ENCODE assay signal across 8 mouse cellular contexts in genomic region chr10:56378648-56379254, GRCm38 (mm10). TPM values are rescaled to one million over a fixed set of nuclear protein-coding genes. Genes with fewer than 3 reads are reported as not detected.
DNase-seq lines count a peak whose midpoint lies in the region; ATAC-seq and TF ChIP-seq lines count a peak whose summit lies in the region.

No protein-coding gene starts in this region.

- H3K9me3 ChIP-seq in erythroblast, embryonic 14.5 days (ENCODE audit: control insufficient read depth, low read length): no peaks in the 10 kb centered on the region

- peak; percentile 51 for TF ChIP-seq POLR2A in embryonic fibroblast, embryonic 13.5 days (IDR thresholded peaks at IDR 0.05; ENCODE audit: low read depth, low read length)

- H3K27me3 ChIP-seq in erythroblast, embryonic 14.5 days (ENCODE audit: control insufficient read depth): peaks cover 35% of the 10 kb centered on the region

- H3K36me3 ChIP-seq in erythroblast, embryonic 14.5 days (ENCODE audit: control insufficient read depth): no peaks in the 10 kb centered on the region

- H3K4me3 ChIP-seq in erythroblast, embryonic 14.5 days (replicated peaks): peak overlapping the region; percentile 52
- peak overlapping the region; percentile 98 for H3K4me3 ChIP-seq in embryonic fibroblast, embryonic 13.5 days (ENCODE audit: insufficient read depth, low read length)

- no peak for TF ChIP-seq CTCF in embryonic fibroblast, embryonic 13.5 days (IDR thresholded peaks at IDR 0.05; ENCODE audit: borderline replicate concordance, insufficient read depth, low read length)

- peak; percentile 91 for DNase-seq in R1 (ENCODE audit: low read depth, low spot score)
- peak; percentile 48 to 62 for DNase-seq in heart, postnatal 10 days
- DNase-seq in kidney, postnatal 25 days: peak; percentile 52 to 56
- DNase-seq in lung, postnatal 36 days: peak; percentile 73
- peak; percentile 25 for DNase-seq in skeletal muscle tissue, adult 2 months (ENCODE audit: low read depth, low spot score)

- peaks cover 8% of the 10 kb centered on the region for H3K4me1 ChIP-seq in erythroblast, embryonic 14.5 days (ENCODE audit: control insufficient read depth)
- H3K4me1 ChIP-seq in embryonic fibroblast, embryonic 13.5 days (ENCODE audit: control insufficient read depth, insufficient read depth, low read length): peaks cover 2% of the 10 kb centered on the region

- intact Hi-C loops in heart, postnatal 10 days (cut with DNase I): loop anchor here (1.0 to 5.0 kb wide), 5 partner anchors 89 to 539 kb away; no protein-coding TSS in a partner anchor

- ATAC-seq in erythroblast, adult 5-6 weeks (replicated peaks; ENCODE audit: low FRiP score, poor library complexity, severe bottlenecking): no peak

- H3K27ac ChIP-seq in embryonic fibroblast, embryonic 13.5 days (ENCODE audit: insufficient read depth, low read length): peak overlapping the region; percentile 92

RNA-seq across cellular contexts. Expression of gene Gja1, which starts 1.6 kb away (rescaled TPM):
- not detected in 2 replicates for polyA plus RNA-seq in erythroblast, embryonic 14.5 days (2012)
- total RNA-seq in erythroblast, adult 5-6 weeks (2015; ENCODE audit: low replicate concordance): 1.0 and 2.1 TPM in 2 replicates
- 1.3 and 2.0 TPM in 2 replicates for total RNA-seq in erythroblast, adult 5-6 weeks (2017; ENCODE audit: low replicate concordance)
- polyA plus RNA-seq in embryonic fibroblast, embryonic 13.5 days (2011; ENCODE audit: insufficient read length, low read depth, missing spikeins): 242 and 268 TPM in 2 replicates
- total RNA-seq in heart, postnatal 10 days (2021): 100 to 1,000 TPM; 368 to 724 TPM

Comparison
In these comparisons a context has a peak if more than half of its experiments do, and no peak if none do; other contexts are left out.
1. DNase-seq: peak in every context shown above with its lines; median percentile 91 in R1; 73 in lung, postnatal 36 days; 55 in heart, postnatal 10 days; 54 in kidney, postnatal 25 days; 25 in skeletal muscle tissue, adult 2 months.
2. RNA of gene Gja1, which starts 1.6 kb away (total RNA-seq): 368 to 724 TPM in heart, postnatal 10 days; 1.0 to 2.1 TPM in erythroblast, adult 5-6 weeks; every median in the first group is over 100 times any median in the second.